Mouse (Mus musculus) ES-E14 (cell line): ENCODE measurements around the gene Ppp1r12c. TPM values are rescaled to one million over a fixed set of nuclear protein-coding genes. Genes with fewer than 3 reads are reported as not detected.
A peak's percentile ranks its signal among the peaks of the same experiment; 100 is the strongest.

ENCODE experiments used
- DNase-seq: peaks from one replicate; pipeline ENCODE4 v3.0.0-alpha.2; 2013; ENCODE audit warnings: low read depth, low spot score
- H3K27ac ChIP-seq: 2 replicates; pipeline ENCODE4 v1.5.1; 2012; ENCODE audit warnings: low read depth, mild to moderate bottlenecking, low read length, moderate library complexity, mixed read lengths; ENCODE audit not compliant: poor library complexity, insufficient read depth, severe bottlenecking
- H3K36me3 ChIP-seq: 2 replicates; pipeline ENCODE4 v1.6.1; 2012; ENCODE audit warnings: mild to moderate bottlenecking, low read length, moderate library complexity, mixed read lengths; ENCODE audit not compliant: control insufficient read depth, poor library complexity, insufficient read depth, severe bottlenecking
- H3K4me1 ChIP-seq, 2 experiments: fragments of 150-350 bp in 1 of 2; sonication (generic) in 1 of 2; 2 replicates each; pipeline ENCODE4 v1.6.1; 2012; ENCODE audit warnings: low read length in 2 of 2, mild to moderate bottlenecking in 1 of 2, mixed read lengths in 1 of 2; ENCODE audit not compliant: control insufficient read depth in 2 of 2, insufficient read depth in 2 of 2, poor library complexity in 1 of 2
- H3K4me3 ChIP-seq, 2 experiments: fragments of 150-350 bp in 1 of 2; sonication (generic) in 1 of 2; 2 replicates each; pipeline ENCODE4 v1.5.1; 2012; ENCODE audit warnings: low read length in 2 of 2, low read depth in 1 of 2, mild to moderate bottlenecking in 1 of 2, mixed read lengths in 1 of 2; ENCODE audit not compliant: insufficient read depth in 1 of 2, poor library complexity in 1 of 2, severe bottlenecking in 1 of 2
- H3K9ac ChIP-seq: 2 replicates; pipeline ENCODE4 v1.6.1; 2012; ENCODE audit warnings: low read depth, mild to moderate bottlenecking, low read length, mixed read lengths; ENCODE audit not compliant: poor library complexity, insufficient read depth, severe bottlenecking
- H3K9me3 ChIP-seq: fragments of 150-350 bp; sonication (generic); 2 replicates; pipeline ENCODE4 v1.6.1; 2012; ENCODE audit warnings: low read depth, mild to moderate bottlenecking, low read length; ENCODE audit not compliant: control insufficient read depth, insufficient read depth
- CHD2 ChIP-seq: IDR thresholded peaks from 2 replicates; pipeline ENCODE4 v1.6.1; 2014; ENCODE audit warnings: mild to moderate bottlenecking, low read depth, low read length, inconsistent platforms
- HCFC1 ChIP-seq: IDR thresholded peaks from 2 replicates; pipeline ENCODE4 v1.6.1; 2012; ENCODE audit warnings: low read length, inconsistent platforms, borderline replicate concordance; ENCODE audit not compliant: insufficient read depth
- MAFK ChIP-seq: IDR thresholded peaks from 2 replicates; pipeline ENCODE4 v1.6.1; 2014; ENCODE audit warnings: mild to moderate bottlenecking, low read depth, low read length, inconsistent platforms; ENCODE audit not compliant: insufficient read depth
- ZC3H11A ChIP-seq: IDR thresholded peaks from 2 replicates; pipeline ENCODE4 v1.6.1; 2012; ENCODE audit warnings: low read depth, mild to moderate bottlenecking, inconsistent platforms, low read length, borderline replicate concordance
- ZNF384 ChIP-seq: IDR thresholded peaks from 2 replicates; pipeline ENCODE4 v1.6.1; 2012; ENCODE audit warnings: low read depth, low read length, inconsistent platforms
- in situ Hi-C, 2 experiments: fragments of 600-800 bp; cut with MboI; formaldehyde crosslinking; loops; one replicate each; pipeline ENCODE4 v1.15.1; 2025; ENCODE audit warnings: low sequenced_read_pairs in 2 of 2, inconsistent platforms in 1 of 2; ENCODE audit not compliant: unreplicated experiment in 2 of 2
- total RNA-seq: library from RNA; depleted of rRNA; stranded (reverse); fragments of 300-350 nt; gene quantifications from 2 replicates; pipeline ENCODE4 v1.2.3, GENCODE M21; 2012

The Ppp1r12c gene
- total RNA-seq, 1 experiment, result 83.2 TPM

GRCm38 (mm10) chr7:4518487-4518886, 17.0 kb upstream of the Ppp1r12c start:
- TF ChIP-seq CHD2, result no peak
- TF ChIP-seq ZC3H11A, result no peak
- TF ChIP-seq HCFC1, result no peak
- TF ChIP-seq ZNF384, result no peak
- TF ChIP-seq MAFK, result no peak
- in situ Hi-C loops, result no loop called here
- Histone ChIP-seq H3K36me3 (peaks cover 2% of the 10 kb centered on the region; the same call in 1 of the 2 replicates), H3K4me1 (peaks cover 2 to 32% of the 10 kb centered on the region in 2 experiments; a peak in 3 of 4 replicates), H3K9ac (no peak overlapping the region), H3K9me3 (no peaks in the 10 kb centered on the region), H3K27ac (no peak overlapping the region), H3K4me3 (no peak overlapping the region)
- DNase-seq, result no peak

GRCm38 (mm10) chr7:4516332-4517050, 15.0 kb upstream of the Ppp1r12c start, which contains the start of gene Tnnt1:
Gene Tnnt1 (minus strand): TSS chr7:4516382.
- no peak for DNase-seq
- Histone ChIP-seq H3K36me3 (peaks cover 2% of the 10 kb centered on the region; the same call in 1 of the 2 replicates), H3K9ac (no peak within 1 kb of the TSS), H3K9me3 (no peaks in the 10 kb centered on the region), H3K4me1 (peaks cover 2 to 23% of the 10 kb centered on the region in 2 experiments; a peak in 3 of 4 replicates), H3K4me3 (no peak within 1 kb of the TSS), H3K27ac (no peak within 1 kb of the TSS)
- TF ChIP-seq HCFC1 (no peak), MAFK (no peak), ZC3H11A (no peak), CHD2 (no peak), ZNF384 (no peak)
- in situ Hi-C loops, result no loop called here

GRCm38 (mm10) chr7:4515853-4516252, 14.4 kb upstream of the Ppp1r12c start:
- no peak overlapping the region for H3K27ac ChIP-seq

GRCm38 (mm10) chr7:4513829-4514712, 12.6 kb upstream of the Ppp1r12c start:
- H3K9ac ChIP-seq, result peak overlapping the region; percentile 25; the same call in 1 of the 2 replicates
- DNase-seq, result no peak
- no peak overlapping the region for H3K27ac ChIP-seq
- H3K9me3 ChIP-seq, result no peaks in the 10 kb centered on the region
- no peaks in the 10 kb centered on the region for H3K36me3 ChIP-seq
- peaks cover 2 to 22% of the 10 kb centered on the region in 2 experiments; a peak in 3 of 4 replicates for H3K4me1 ChIP-seq
- H3K4me3 ChIP-seq, result no peak overlapping the region
- in situ Hi-C loops, result no loop called here
- TF ChIP-seq MAFK, result no peak
- TF ChIP-seq CHD2, result no peak
- no peak for TF ChIP-seq ZC3H11A
- no peak for TF ChIP-seq HCFC1
- TF ChIP-seq ZNF384, result no peak

More at GRCm38 (mm10) chr7:4515853-4516252, 14.4 kb upstream of the Ppp1r12c start:
- Histone ChIP-seq H3K9me3 (no peaks in the 10 kb centered on the region), H3K9ac (no peak overlapping the region), H3K36me3 (peaks cover 2% of the 10 kb centered on the region; the same call in 1 of the 2 replicates), H3K4me3 (no peak overlapping the region), H3K4me1 (peaks cover 2 to 19% of the 10 kb centered on the region in 2 experiments; a peak in 3 of 4 replicates)
- no peak for DNase-seq
- no peak for TF ChIP-seq ZC3H11A
- TF ChIP-seq HCFC1, result no peak
- TF ChIP-seq ZNF384, result no peak
- TF ChIP-seq MAFK, result no peak
- TF ChIP-seq CHD2, result no peak
- in situ Hi-C loops, result no loop called here
